Mouse (Mus musculus): ENCODE measurements around the gene Tex10. TPM values are rescaled to one million over a fixed set of nuclear protein-coding genes. Genes with fewer than 3 reads are reported as not detected.
A peak's percentile ranks its signal among the peaks of the same experiment; 100 is the strongest.
"Not testable (repeated sequence)": the region's sequence is repeated elsewhere in the genome, so short reads cannot be mapped to it uniquely, and the experiment has no call there.

The Tex10 gene
- polyA plus RNA-seq, 1 experiment from 2014 or later = 34.3 TPM

GRCm38 (mm10) chr4:48454106-48454773 lies 19.0 kb downstream of the Tex10 start:
- Histone ChIP-seq H3K4me1 (no peaks in the 10 kb centered on the region), H3K4me3 (no peak overlapping the region), H3K27me3 (replicated peaks) (no peaks in the 10 kb centered on the region), H3K9ac (no peak overlapping the region), H3K9me3 (no peaks in the 10 kb centered on the region), H3K27ac (replicated peaks) (no peak overlapping the region), H3K36me3 (peaks cover 74% of the 10 kb centered on the region), H3K4me2 (no peak overlapping the region)
- ATAC-seq (ENCODE audit: extremely low read depth, insufficient number of reproducible peaks, low FRiP score, low TSS enrichment) = no peak
- 85% methylated on average over 2 of the region's 2 CpGs for WGBS

- Histone ChIP-seq H3K9me3 (no peaks in the 10 kb centered on the region), H3K27ac (replicated peaks) (no peak overlapping the region), H3K36me3 (peaks cover 58% of the 10 kb centered on the region), H3K9ac (no peak overlapping the region), H3K4me3 (no peak overlapping the region), H3K4me1 (peaks cover 23% of the 10 kb centered on the region), H3K4me2 (no peak overlapping the region), H3K27me3 (replicated peaks) (no peaks in the 10 kb centered on the region)
- WGBS = 93% methylated on average over 2 of the region's 2 CpGs
- no peak for ATAC-seq (ENCODE audit: extremely low read depth, insufficient number of reproducible peaks, low FRiP score, low TSS enrichment)
These were observed 45.2 kb downstream of the Tex10 start for GRCm38 (mm10) chr4:48428054-48428453.

- ATAC-seq (ENCODE audit: extremely low read depth, insufficient number of reproducible peaks, low FRiP score, low TSS enrichment) = no peak
- H3K4me2 ChIP-seq = no peak overlapping the region
- 24% methylated on average over 3 of the region's 3 CpGs for WGBS
- H3K27me3 ChIP-seq (replicated peaks) = no peaks in the 10 kb centered on the region
- H3K4me1 ChIP-seq = peaks cover 23% of the 10 kb centered on the region
- no peaks in the 10 kb centered on the region for H3K9me3 ChIP-seq
- H3K27ac ChIP-seq (replicated peaks) = no peak overlapping the region
- H3K4me3 ChIP-seq = no peak overlapping the region
- H3K36me3 ChIP-seq = peaks cover 58% of the 10 kb centered on the region
- H3K9ac ChIP-seq = no peak overlapping the region
These were observed 45.8 kb downstream of the Tex10 start for GRCm38 (mm10) chr4:48427413-48427812.

DNA sequence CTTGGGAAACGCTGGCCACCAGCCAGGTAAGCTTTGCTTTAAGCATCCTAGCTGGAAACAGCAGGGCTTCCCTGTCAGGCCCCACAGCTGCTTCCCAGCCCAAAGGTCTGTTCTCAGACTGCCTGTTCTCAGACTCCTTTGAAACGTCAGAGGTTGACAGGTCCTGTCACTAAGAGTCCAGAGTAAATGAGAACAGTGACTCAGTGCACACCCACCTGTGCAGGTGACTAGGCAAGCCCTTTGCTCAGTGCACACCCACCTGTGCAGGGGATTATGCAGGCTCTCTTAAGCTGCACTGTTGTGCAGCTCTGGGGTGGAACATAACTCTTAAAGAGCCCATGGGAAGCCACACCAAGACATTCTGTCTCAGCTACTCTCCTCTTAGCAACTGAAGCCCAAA lies 49.5 kb downstream of the Tex10 start:
- Histone ChIP-seq H3K9me3 (no peaks in the 10 kb centered on the region), H3K27me3 (replicated peaks) (no peaks in the 10 kb centered on the region), H3K36me3 (peaks cover 49% of the 10 kb centered on the region), H3K4me2 (no peak overlapping the region), H3K27ac (replicated peaks) (no peak overlapping the region), H3K4me3 (no peak overlapping the region), H3K9ac (0 out of 2 replicates have a peak overlapping the region, but pooled peaks have one; percentile 2), H3K4me1 (peaks cover 23% of the 10 kb centered on the region)
- ATAC-seq (ENCODE audit: extremely low read depth, insufficient number of reproducible peaks, low FRiP score, low TSS enrichment) = no peak
- WGBS = 43% methylated on average over 2 of the region's 2 CpGs

DNA sequence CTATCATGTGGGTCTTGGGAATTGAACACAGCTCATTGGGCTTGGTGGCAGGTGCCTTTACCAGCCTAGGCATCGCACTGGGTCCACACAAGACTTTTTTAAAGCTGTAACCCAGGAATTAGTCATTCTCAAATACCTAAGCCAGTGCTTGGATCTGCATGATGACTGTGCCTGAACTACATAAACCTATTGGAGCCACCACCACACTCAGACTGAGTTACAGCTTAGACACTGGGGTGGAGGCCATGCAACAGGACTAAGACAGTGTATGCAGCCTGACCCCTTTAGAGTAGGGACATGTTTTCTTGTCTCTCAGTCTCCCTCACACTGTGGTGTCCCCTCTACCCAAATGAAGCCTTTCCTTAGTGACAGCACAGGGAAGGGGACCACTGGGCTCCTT lies 50.6 kb downstream of the Tex10 start:
- peaks cover 45% of the 10 kb centered on the region for H3K36me3 ChIP-seq
- H3K27me3 ChIP-seq (replicated peaks) = no peaks in the 10 kb centered on the region
- no peak overlapping the region for H3K27ac ChIP-seq (replicated peaks)
- no peak overlapping the region for H3K4me2 ChIP-seq
- no peak overlapping the region for H3K4me3 ChIP-seq
- no peaks in the 10 kb centered on the region for H3K9me3 ChIP-seq
- H3K4me1 ChIP-seq = peaks cover 22% of the 10 kb centered on the region
- 100% methylated on average over 1 of the region's 1 CpGs for WGBS
- H3K9ac ChIP-seq = no peak overlapping the region
- no peak; the same call in 1 of the 2 replicates for ATAC-seq (ENCODE audit: extremely low read depth, insufficient number of reproducible peaks, low FRiP score, low TSS enrichment)

DNA sequence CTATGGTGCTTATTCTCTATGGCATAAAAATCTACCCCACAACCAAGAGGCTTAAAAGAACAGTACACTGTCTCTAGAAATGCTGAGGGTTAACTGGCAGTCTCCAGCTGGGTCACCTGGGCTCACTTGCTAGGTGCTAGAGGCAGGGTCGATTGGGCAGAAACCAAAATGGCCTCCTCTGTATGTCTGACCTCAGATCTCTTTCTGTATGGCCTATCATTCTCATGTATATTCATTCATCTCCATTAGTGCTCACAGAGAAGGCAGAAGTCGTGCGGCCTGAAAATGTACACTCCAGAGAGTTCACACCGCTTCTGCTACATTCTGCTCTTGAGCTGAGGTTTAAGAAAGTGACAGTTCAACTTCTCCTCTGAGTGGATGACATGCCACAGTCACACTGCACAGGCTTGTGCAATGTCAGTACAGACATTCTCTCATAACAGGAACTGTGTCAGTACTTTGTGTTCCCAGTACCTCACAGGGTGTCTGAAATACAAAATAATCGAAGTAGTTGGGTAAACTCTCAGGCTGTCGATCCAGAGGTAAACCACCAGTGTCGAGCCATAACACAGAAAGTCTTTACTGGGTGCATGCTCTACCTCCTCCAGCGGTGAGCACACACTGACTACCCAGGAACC lies 54.3 kb downstream of the Tex10 start:
- 84% methylated on average over 8 of the region's 8 CpGs for whole genome bisulfite sequencing
- Histone ChIP-seq H3K27ac (replicated peaks) (no peak overlapping the region), H3K9ac (no peak overlapping the region), H3K36me3 (peaks cover 36% of the 10 kb centered on the region), H3K9me3 (no peaks in the 10 kb centered on the region), H3K4me1 (peaks cover 26% of the 10 kb centered on the region), H3K27me3 (replicated peaks) (no peaks in the 10 kb centered on the region), H3K4me3 (no peak overlapping the region), H3K4me2 (no peak overlapping the region)
- ATAC-seq (ENCODE audit: extremely low read depth, insufficient number of reproducible peaks, low FRiP score, low TSS enrichment) = no peak

DNA sequence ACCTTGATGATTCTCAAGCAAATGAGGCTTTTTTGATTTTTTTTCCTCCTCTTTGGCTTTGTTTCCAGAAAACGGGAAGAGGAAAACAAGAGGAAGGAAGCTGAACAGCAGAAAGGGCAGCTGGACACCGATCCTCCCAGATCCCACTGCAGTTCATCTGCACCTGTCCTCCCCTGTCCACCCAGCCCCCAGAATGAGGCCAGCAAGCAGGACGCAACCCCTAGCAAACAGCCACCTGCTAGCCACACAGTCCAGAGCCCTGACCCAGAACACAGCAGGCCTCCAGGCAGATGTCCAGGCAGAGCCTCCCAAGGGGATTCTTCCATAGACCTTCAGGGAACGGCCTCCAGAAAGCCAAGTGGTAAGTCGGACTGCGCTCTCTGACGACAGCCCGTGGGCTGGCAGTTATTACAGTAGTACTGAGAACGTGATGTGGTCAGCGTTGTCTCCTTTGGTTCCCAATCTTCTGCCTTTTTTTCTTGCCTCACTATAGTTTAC lies 57.4 kb downstream of the Tex10 start:
- H3K4me3 ChIP-seq = no peak overlapping the region
- peaks cover 13% of the 10 kb centered on the region for H3K36me3 ChIP-seq
- ATAC-seq (ENCODE audit: extremely low read depth, insufficient number of reproducible peaks, low FRiP score, low TSS enrichment) = no peak
- H3K9ac ChIP-seq = 0 out of 2 replicates have a peak overlapping the region, but pooled peaks have one; percentile 30
- no peaks in the 10 kb centered on the region for H3K9me3 ChIP-seq
- peak overlapping the region; percentile 41; the same call in 1 of the 2 replicates for H3K27ac ChIP-seq (replicated peaks)
- H3K4me1 ChIP-seq = peaks cover 30% of the 10 kb centered on the region
- 71% methylated on average over 10 of the region's 10 CpGs for WGBS
- no peaks in the 10 kb centered on the region for H3K27me3 ChIP-seq (replicated peaks)
- no peak overlapping the region for H3K4me2 ChIP-seq

DNA sequence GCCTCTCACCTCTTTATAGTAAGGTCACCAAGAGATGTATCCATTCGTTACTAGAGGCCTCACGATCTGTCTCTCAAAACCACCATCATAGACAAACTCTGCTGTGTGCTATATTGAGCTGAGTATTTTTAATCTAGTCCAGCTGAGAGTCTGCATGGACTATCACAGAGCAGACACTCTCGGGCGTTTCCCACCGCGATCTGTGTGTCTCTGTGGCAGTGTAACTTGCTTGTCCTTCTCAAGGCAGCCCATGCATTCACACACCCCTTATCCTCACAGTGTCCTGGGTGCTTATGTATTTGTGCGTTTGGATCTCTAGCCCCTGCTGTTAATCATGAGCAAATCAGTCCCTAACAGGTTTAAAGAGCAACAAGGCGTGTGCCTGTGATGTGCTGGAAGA lies 59.8 kb downstream of the Tex10 start:
- H3K4me2 ChIP-seq = no peak overlapping the region
- H3K9ac ChIP-seq = no peak overlapping the region
- H3K4me3 ChIP-seq = no peak overlapping the region
- 62% methylated on average over 8 of the region's 8 CpGs for WGBS
- H3K9me3 ChIP-seq = no peaks in the 10 kb centered on the region
- 0 out of 2 replicates have a peak overlapping the region, but pooled peaks have one; percentile 5 for H3K27ac ChIP-seq (replicated peaks)
- peaks cover 30% of the 10 kb centered on the region for H3K4me1 ChIP-seq
- ATAC-seq (ENCODE audit: extremely low read depth, insufficient number of reproducible peaks, low FRiP score, low TSS enrichment) = no peak
- H3K36me3 ChIP-seq = no peaks in the 10 kb centered on the region
- no peaks in the 10 kb centered on the region for H3K27me3 ChIP-seq (replicated peaks)

- Histone ChIP-seq H3K4me1 (peaks cover 24% of the 10 kb centered on the region), H3K9ac (peak overlapping the region; percentile 52; the same call in 1 of the 2 replicates), H3K4me3 (peak overlapping the region; percentile 42), H3K9me3 (no peaks in the 10 kb centered on the region), H3K27me3 (replicated peaks) (no peaks in the 10 kb centered on the region), H3K27ac (replicated peaks) (no peak overlapping the region), H3K36me3 (no peaks in the 10 kb centered on the region), H3K4me2 (peak overlapping the region; percentile 62)
- ATAC-seq (ENCODE audit: extremely low read depth, insufficient number of reproducible peaks, low FRiP score, low TSS enrichment) = no peak
- 30% methylated on average over 18 of the region's 18 CpGs for WGBS
These were observed 65.8 kb downstream of the Tex10 start for GRCm38 (mm10) chr4:48407350-48408039.

DNA sequence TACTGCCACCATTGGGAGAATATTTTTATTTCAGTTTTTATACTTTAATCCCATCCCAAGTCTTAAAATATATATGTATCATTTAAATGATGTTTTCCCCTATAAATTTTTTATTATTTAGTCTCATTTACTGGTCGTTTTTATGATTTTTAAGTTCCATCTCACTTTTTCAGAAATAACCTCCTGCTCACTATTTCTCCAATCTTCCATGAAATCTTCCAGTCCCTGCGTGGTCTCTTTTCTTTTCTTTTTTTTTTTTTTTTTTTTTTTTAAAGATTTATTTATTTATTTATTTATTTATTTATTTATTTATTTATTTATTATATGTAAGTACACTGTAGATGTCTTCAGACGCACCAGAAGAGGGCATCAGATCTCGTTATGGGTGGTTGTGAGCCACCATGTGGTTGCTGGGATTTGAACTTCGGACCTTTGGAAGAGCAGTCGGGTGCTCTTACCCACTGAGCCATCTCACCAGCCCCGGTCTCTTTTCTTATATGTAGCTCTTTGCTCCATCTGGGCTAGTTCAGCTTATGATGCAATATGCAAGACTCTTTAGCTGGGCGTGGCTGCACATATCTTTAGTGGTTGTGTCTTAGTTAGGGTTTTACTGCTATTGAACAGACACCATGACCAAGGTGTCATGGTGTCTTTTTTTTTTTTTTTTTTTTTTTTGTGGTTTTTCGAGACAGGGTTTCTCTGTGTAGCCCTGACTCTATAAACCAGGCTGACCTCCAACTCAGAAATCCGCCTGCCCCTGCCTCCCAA lies 67.4 kb downstream of the Tex10 start:
- H3K27ac ChIP-seq (replicated peaks); H3K27me3 ChIP-seq (replicated peaks); H3K4me2 ChIP-seq; H3K9ac ChIP-seq; ATAC-seq (ENCODE audit: extremely low read depth, insufficient number of reproducible peaks, low FRiP score, low TSS enrichment); H3K36me3 ChIP-seq; H3K9me3 ChIP-seq; H3K4me3 ChIP-seq: not testable (repeated sequence)
- WGBS = 81% methylated on average over 10 of the region's 10 CpGs
- peaks cover 28% of the 10 kb centered on the region for H3K4me1 ChIP-seq
